Mouse (Mus musculus) cerebral cortex, adult 2 months (tissue): ENCODE measurements around the gene Slc35e3.

Source experiments
- WGBS: fragments of 180-500 bp; shearing (Covaris S2); methylation state at CpG from one replicate; pipeline ENCODE4 v1.1.7; 2018; 5-methylcytosine and 5-hydroxymethylcytosine counted together

The Slc35e3 gene

GRCm38 (mm10) chr10:117732962-117733592, 13.1 kb downstream of the Slc35e3 start:
- WGBS, result 87% methylated on average over 14 of the region's 14 CpGs

GRCm38 (mm10) chr10:117732184-117732583, 14.0 kb downstream of the Slc35e3 start:
- 98% methylated on average over 5 of the region's 5 CpGs for WGBS

GRCm38 (mm10) chr10:117731244-117732101, 14.7 kb downstream of the Slc35e3 start:
- 55% methylated on average over 15 of the region's 15 CpGs for WGBS

- WGBS, result 94% methylated on average over 12 of the region's 12 CpGs
Measured at GRCm38 (mm10) chr10:117730637-117731203, 15.4 kb downstream of the Slc35e3 start.

- WGBS, result 96% methylated on average over 7 of the region's 7 CpGs
Measured at GRCm38 (mm10) chr10:117730140-117730539, 16.0 kb downstream of the Slc35e3 start.

GRCm38 (mm10) chr10:117729139-117729814, 16.9 kb downstream of the Slc35e3 start:
- WGBS, result 75% methylated on average over 11 of the region's 11 CpGs

GRCm38 (mm10) chr10:117728574-117728973, 17.6 kb downstream of the Slc35e3 start:
- 88% methylated on average over 5 of the region's 5 CpGs for WGBS

GRCm38 (mm10) chr10:117727518-117728110, 18.6 kb downstream of the Slc35e3 start:
- 66% methylated on average over 9 of the region's 9 CpGs for WGBS

- 98% methylated on average over 4 of the region's 4 CpGs for WGBS
Measured at GRCm38 (mm10) chr10:117726888-117727385, 19.2 kb downstream of the Slc35e3 start.

GRCm38 (mm10) chr10:117726350-117726749, 19.8 kb downstream of the Slc35e3 start:
- 82% methylated on average over 4 of the region's 4 CpGs for WGBS

GRCm38 (mm10) chr10:117725671-117726070, 20.5 kb downstream of the Slc35e3 start:
- WGBS, result 78% methylated on average over 7 of the region's 7 CpGs

GRCm38 (mm10) chr10:117724804-117725361, 21.3 kb downstream of the Slc35e3 start:
- 87% methylated on average over 3 of the region's 3 CpGs for WGBS

GRCm38 (mm10) chr10:117724136-117724718, 21.9 kb downstream of the Slc35e3 start:
- WGBS, result 82% methylated on average over 5 of the region's 5 CpGs

GRCm38 (mm10) chr10:117718161-117719119, 27.7 kb downstream of the Slc35e3 start:
- 46% methylated on average over 19 of the region's 19 CpGs for WGBS

GRCm38 (mm10) chr10:117717583-117717982, 28.6 kb downstream of the Slc35e3 start:
- 20% methylated on average over 4 of the region's 4 CpGs for WGBS

GRCm38 (mm10) chr10:117716686-117717085, 29.5 kb downstream of the Slc35e3 start:
- WGBS, result 86% methylated on average over 3 of the region's 3 CpGs

GRCm38 (mm10) chr10:117715654-117716053, 30.5 kb downstream of the Slc35e3 start:
- WGBS, result 95% methylated on average over 1 of the region's 1 CpGs

GRCm38 (mm10) chr10:117714928-117715500, 31.2 kb downstream of the Slc35e3 start:
- 82% methylated on average over 4 of the region's 4 CpGs for WGBS

- WGBS, result 89% methylated on average over 3 of the region's 3 CpGs
Measured at GRCm38 (mm10) chr10:117714048-117714545, 32.1 kb downstream of the Slc35e3 start.
